Mouse (Mus musculus) cerebellum, adult 11-12 months (tissue): ENCODE results near the gene Abca7.

ENCODE experiments used
- DNase-seq: peaks from one replicate; pipeline ENCODE4 v3.0.0; 2022

Gene Abca7

DNA sequence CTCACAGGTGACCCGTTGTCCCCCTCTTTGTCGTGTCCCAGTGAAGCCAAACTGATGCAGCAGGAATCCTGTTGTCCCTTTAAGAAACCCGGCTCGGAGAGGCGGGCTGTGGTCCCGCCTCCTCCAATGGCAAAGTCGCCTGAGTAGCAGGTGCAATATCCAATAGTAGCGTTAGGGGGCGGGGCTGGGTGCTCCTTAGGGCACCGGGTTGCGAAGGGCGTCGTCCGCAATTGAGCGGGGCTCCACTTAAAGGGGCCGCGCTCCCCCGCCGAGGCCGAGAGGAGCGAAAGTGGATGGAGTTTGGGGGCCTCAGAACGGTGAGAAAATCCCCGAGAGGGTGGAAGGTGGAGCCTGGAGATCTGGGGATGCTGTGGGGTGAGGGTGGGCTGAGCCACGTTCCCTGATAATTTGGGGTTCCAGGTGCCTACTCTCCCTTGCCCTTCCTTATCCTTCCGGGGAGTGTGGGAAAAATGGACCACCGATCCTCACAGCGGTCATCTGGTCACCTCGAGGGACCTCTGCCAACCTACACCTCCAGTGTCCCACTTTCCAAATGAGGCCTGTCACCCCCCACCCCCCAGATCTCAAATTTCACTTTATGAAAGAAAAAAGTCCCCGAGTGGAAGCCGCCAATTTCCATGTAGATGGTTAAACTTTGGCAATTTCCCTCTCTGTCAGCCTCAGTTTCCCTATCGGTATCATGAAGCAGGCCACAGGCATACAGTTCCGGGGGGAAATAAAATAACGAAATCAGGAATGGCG, at the start of gene Abca7:
Gene Abca7 (plus strand): TSS at position 223 of the 762 bp plus-strand sequence.
- peak; percentile 94 for DNase-seq

DNA sequence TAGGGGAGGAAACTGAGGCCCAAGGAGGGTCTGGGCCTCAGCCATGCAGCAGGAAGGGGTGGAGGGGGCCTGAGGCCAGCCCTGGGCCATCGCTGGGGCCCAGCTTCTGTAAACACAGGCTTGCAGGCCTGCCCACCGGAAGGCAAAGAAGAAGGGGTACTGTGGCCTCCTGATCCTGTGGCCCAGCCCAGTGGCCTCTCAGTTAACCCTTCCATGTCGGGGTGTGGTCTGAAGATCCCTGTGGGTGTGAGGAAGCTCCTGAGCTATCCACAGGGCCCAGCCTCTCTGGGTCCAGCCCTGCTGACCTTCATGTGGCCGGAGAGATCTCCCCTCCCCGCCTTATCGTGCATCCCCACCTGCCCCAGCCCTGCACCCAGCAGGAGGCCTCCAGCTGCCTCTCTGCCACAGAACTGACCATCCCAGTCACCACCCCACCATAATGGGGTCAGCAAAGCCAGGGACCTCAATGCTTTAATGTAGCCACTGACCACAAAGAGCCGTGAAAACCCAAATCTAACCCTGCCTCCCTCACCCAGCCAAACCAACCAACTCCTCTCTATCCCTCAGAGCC, 49.5 kb upstream of the Abca7 start:
- no peak for DNase-seq

DNA sequence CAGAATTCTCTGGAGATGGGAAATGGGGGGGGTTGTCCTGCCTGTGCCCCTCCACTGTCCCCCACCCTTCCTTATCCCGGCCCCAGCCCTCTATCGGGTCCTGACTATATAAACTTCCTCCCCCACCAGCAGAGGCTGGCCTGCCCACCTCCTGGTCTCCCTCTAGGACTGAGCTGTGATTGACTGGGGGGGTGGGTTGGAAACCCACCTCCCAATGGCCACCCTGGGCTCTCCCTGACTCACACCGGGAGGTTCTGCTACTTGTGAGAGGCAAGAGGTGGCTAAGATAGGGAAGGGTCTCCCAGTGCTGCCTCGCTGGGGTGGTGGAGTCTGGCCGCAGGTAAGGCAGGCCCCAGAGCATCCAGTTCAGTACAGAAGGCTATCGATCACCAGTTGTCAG, 48.8 kb upstream of the Abca7 start:
- DNase-seq = no peak

DNA sequence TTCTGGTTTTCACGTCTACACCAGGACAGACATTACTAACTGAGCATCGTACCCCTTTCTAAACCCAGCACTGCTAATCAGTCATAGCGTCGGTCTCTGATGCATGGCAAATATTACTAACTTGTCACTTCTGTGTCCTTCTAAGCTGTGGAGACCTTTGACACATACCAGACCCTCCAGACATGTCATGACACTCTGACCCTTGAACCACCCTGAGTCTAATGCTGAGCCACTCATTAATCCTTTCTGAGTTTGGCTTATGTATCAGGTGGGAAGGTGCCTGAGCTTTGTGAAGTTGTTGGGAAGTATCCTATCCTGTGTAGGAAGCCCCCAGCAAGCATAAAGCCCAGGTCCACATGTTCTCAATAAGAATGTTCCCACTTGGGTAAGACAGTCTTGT, 46.4 kb upstream of the Abca7 start:
- no peak for DNase-seq

DNA sequence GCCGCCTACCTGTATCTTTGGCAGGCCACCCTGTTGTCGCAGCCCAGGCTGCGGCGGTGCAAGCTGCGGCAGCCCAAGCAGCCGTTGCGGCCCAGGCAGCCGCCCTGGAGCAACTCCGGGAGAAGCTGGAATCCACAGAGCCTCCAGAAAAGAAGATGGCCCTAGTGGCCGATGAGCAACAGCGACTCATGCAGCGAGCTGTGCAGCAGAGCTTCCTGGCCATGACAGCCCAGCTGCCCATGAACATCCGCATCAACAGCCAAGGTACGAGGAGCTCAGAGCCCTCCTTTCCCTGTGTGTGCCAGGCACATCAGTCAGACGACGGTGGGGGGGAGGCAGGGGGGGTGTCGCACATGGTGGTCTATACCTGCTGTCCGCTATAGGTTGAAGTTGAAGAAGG, 45.6 kb upstream of the Abca7 start:
- no peak for DNase-seq

DNA sequence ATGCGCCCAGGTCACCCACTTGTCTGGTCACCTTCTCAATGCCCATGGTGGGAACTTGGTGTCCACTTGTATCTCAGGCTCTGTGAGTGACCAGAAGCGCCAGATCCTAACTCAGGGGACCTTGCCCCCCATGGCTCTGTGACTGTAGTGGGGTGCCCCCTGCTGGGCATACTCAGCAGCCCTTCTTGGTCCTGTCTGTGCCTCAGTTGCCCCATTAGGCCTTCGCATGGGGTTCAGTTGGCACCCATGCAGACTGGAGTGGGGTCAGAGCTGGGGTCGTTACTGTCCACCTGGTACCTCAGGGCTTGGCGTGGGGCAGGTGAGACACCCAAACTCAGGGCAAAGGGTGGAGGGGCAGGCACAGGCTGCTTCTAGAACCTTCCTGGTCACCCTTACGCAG, 42.3 kb upstream of the Abca7 start:
- DNase-seq = peak; percentile 45

DNA sequence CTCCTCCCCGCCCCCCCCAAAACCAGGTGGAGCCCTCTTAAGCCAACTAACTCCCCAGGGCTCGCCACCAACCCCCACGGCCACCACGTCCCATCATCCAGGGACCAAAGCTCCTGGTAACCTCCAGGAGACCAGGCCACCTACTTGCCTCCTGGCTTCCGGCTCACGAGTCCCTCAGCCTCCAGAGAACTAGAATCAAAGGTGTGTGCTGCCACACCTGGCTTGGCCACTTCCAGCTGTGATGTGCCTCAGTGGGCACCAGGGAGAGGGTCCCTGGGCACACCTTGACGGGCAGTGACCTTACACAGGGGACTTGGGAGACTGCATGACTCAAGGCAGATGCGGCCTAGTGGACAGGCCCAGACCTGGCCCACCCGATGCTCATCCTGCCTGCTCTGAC, 40.6 kb upstream of the Abca7 start:
- DNase-seq = no peak

DNA sequence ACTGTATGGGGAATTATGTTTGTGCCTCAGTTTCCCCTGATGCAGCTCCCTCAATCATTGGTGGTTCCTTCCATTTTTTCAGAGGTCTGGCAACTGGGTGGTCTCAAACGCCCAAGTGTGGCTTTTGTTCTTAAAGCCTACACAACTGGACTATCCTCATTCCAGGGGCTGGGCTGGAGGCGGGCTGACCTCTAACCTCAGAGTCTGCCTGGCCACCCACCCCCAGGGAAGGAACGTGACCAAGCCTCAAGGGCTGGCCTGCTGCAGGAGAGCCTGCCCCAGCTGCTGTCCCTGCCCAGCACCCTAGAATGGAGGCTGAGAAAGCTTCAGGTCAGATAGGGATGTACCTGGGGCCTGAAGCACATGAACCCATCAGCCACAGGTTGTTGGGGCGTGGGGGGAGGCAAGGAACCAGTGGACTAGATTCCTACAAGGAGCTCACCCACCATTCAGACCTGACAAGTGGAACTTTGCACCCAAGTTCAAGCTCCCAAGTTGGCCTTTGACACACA, 39.6 kb upstream of the Abca7 start:
- no peak for DNase-seq

DNA sequence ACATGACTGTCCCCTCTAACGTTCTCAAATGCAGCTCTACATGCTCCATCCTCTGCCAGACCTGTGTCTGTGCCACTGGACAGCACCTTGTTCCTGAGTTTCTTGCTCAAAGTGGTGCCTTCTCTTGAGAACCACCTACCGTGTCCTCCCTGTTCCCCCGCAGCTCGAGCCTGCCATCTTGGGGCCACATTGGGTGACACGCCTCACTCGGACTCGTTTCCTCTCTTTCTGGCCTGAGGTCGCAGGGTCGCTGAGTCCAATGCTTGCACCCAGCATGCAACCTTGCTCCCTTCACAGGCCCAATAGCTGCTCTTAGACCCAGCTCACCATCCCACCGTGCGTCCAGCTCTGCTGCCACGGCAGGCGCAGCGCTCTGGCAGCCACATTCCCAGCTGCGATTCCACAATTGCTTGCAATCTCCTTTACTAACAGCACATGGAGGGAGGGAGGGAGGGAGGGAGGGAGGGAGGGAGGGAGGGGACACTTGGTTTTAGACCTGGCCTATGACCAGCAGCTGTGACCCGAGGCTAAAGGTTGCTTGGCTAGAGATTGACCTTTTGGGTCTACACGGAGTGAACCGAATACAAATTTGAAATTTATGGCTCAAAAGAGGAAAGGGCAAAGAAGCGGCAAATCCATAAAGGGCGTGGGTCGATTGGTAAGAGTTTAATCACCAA, 38.0 kb upstream of the Abca7 start:
- peak; percentile 78 for DNase-seq

DNA sequence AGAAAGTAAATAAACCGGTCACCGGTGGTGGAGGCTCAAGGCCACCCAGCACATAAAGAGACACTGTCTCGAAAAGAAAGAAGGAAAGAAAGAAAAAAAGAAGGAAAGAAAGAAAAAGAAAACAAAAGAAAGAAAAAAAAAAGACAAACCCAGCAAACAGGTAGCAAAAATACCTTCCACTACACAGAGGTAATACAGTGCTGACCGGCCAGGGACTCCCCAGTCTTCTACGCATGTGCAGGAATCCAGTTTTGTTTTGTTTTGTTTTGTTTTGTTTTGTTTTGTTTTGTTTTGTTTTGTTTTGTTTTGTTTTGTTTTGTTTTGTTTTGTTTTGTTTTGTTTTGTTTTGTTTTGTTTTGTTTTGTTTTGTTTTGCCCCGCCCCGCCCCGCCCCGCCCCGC, 36.9 kb upstream of the Abca7 start:
- DNase-seq = peak; percentile 59

DNA sequence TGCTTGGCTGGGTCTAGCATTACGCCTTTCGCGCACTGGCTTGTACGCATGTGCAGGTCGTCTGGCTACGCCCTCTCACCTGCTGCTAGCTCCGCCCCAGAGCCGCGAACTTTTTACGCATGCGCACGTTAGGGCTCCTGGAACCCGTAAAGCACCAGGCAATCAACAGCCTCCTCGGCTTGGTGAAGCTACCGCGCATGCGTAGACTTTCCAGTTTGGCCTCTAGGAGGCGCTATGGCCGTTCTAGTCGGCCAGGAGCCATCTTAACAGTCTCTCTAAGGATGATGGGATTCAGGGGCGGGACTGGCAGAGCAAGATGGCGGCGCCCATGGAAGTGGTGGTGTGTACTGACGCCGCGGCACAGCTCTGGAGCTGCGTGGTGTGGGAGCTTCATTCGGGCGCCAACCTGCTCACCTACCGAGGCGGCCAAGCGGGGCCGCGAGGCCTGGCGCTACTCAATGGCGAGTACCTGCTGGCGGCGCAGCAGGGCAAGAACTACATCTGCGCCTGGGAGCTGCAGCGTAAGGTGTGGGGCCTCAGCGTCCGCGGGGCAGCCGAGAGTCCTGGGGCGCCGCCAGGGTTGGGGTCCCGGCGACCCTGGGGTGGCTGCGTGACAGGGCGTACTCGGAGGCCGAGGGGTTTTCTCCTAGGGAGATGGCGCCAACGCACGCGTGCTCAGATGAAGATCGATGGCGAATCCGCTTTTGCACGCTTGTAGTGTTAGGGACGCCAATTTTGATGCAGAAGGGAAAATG, 36.3 kb upstream of the Abca7 start, which contains the start of gene Wdr18:
Gene Wdr18 (plus strand): TSS at position 306 of the 755 bp plus-strand sequence.
- DNase-seq = peak; percentile 100

DNA sequence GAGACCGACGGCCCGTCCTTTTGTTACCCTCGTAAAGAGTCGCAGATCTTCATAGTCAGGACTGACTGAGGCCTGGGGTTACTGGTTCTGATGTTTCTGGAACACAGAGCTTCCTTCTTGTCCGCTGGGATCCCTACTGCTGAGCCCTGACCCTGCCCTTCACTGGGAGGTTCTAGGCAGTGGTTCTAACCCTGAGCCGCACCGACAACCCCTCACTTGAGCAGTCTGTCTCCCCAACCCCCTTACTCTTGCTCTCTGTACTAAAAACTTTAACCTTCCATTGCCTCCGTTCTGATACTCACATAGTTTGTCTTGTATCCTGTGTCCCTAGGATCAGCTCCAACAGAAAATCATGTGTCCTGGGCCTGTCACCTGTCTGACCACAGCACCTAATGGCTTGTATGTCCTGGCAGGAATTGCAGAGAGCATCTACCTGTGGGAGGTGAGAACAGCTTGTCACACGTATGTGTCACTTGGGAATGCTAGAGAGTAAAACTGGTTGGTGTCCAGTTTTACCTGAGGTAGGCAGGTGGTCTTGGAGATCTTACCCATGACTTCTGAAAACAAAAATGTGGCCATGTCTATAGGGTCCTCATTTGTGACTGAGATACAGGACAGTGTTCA, 35.5 kb upstream of the Abca7 start:
- peak; percentile 44 for DNase-seq

DNA sequence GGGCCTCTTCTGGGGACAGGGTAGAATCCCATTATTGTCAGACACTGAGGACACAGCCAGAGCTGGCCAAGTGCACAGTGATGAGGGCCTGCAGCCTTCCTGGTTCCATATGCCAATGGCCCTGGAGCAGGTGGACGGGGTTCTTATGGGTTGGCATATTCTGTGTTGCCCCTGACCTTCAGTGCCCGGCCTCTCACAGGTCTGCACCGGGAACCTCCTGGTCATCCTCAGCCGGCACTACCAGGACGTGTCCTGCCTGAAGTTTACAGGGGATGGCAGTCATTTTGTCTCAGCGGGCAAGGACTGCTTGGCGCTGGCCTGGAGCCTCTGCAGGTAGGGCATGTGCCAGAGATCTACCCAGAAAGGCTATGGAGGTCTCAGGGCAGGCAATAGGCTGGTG, 31.6 kb upstream of the Abca7 start:
- DNase-seq = no peak

DNA sequence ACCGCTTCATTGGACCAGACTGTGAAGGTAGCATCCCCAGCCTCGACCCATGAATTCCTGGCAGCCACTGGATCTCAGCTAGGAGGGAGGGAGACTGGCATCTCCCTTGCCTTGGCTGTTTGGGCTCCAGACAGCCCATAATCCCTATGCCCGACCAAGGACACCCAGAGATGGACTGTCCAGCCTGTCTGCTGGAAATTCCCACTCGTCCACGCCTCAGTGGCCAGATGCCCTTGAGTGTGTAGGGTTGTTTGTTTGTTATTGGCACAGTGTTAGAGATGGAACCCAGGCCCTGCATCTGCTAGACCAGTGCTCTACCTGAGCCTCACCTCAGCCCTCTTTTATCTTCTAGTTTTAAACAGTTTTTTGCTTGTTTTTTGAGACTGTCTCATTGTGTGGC, 31.0 kb upstream of the Abca7 start:
- no peak for DNase-seq

DNA sequence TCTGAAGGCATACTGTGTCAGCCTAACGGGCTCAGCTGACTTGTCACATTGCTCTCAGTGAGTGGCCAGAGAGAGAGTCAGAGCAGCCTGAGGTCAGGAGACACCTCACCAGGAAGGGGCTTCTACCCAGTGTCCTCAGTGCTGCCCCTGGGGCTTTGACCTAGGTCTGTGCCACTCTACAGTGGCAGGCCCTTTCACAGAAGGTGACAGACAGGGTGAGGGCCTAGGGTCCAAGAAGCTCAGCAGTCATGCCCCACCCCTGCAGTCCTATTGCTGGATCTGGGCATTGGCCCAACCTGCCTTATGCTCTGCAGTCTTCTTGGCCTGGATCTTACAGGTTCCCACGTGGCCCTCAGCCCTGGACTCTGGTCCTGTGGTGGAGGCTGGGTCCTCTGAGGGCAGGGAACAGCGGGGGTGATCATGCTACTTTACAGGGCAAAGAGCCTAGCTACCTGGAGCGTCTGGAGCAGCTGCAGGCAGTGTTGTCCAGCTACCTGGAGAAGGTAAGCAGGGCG, 29.4 kb upstream of the Abca7 start:
- peak; percentile 77 for DNase-seq

DNA sequence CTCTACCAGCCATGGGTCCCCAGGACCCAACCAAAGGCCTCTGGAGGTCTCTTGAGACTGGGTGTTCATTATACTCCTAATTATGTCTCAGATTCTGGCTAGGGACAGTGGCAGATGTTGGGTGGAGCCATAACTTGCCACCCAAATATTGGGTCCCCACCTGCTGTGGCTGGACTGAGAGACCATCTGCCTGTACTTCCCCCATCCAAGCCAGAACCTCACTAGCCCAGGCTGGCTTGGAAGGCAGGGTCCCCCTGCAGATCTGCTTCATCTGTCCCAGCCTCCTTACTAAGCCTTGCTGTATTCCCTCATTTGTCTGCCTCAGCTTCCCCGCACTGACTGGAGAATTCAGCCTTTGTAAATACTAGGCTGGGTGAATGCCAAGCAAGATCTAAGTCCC, 28.1 kb upstream of the Abca7 start:
- no peak for DNase-seq

DNA sequence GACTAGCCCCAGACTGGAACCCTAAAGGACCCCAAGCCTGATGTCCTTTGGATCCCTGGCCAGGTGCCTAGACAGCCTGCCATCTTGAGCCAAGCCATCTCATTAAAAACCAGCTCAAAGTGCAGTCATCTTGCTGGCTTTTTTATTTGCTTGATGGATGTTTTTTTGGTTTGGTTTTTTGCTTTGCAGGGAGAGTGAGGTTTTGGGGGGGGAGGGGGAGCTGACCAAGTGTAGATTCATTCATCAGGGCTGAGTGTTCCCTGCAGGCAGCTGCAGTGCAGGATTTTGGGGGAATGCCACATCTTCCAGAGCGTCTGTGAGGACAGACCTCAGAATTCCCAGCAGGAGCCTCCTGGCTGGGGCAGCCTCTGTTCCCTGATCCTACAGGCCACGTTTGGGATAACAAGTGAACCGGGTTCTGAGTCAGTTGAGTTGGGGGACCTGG, 27.1 kb upstream of the Abca7 start:
- DNase-seq = no peak

DNA sequence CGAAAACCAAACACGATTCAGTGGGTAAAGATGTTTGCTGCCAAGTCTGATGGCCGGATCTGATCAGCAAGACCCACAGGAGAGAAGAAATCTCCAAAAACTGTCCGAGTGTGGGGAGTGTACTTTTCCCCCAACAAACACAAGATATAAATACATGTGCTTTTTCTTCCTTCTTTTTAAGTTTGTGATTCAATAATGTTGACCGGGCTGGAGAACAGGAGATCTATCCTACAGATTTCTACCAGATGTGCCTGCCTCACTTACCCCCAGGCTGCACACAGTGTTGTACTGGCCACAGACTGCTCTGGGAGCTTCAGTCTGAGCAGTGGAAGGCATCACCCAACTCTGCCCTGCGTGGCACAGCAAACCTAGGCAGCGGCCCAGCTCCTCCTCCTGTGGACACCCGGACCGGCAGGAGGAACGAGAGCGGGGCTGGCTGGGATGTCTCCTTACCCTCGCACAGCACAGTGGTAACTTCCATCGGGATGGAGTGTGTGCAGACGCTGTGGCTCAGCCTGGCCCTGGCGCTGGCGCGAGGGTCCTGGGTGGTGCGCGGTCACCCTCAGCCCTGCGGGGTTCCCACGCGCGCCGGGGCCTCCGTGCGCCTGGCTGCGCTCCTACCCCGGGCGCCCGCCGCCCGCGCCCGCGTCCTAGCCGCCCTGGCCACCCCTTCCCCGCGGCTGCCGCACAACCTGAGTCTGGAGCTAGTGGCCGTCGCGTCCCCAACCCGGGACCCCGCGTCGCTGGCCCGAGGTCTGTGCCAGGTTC, 25.7 kb upstream of the Abca7 start, which contains the start of gene Grin3b:
Gene Grin3b (plus strand): TSS at position 301 of the 768 bp plus-strand sequence.
- DNase-seq = no peak

DNA sequence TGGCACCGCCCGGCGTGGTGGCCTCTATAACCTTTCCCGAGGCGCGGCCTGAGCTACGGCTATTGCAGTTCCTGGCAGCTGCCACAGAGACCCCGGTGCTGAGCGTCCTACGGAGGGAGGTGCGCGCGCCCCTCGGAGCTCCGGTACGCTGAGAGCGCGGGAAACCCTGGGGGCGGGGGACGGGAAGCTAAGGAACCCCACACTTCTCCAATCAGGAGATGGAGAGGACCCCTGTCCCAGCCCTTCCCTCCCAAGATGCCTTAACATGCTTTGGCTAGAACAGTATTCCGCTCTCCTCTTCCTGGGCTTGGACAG, 25.2 kb upstream of the Abca7 start:
- no peak for DNase-seq

DNA sequence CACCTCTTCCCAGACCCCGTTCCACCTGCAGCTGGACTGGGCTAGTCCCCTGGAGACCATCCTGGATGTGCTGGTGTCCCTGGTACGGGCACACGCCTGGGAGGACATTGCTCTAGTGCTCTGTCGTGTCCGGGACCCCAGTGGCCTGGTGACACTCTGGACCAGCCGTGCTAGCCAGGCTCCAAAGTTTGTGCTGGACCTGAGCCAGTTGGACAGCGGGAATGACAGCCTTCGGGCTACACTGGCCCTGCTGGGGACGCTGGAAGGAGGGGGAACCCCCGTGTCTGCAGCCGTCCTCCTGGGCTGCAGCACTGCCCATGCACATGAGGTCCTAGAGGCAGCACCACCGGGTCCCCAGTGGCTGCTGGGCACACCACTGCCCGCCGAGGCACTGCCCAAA, 23.5 kb upstream of the Abca7 start:
- no peak for DNase-seq

DNA sequence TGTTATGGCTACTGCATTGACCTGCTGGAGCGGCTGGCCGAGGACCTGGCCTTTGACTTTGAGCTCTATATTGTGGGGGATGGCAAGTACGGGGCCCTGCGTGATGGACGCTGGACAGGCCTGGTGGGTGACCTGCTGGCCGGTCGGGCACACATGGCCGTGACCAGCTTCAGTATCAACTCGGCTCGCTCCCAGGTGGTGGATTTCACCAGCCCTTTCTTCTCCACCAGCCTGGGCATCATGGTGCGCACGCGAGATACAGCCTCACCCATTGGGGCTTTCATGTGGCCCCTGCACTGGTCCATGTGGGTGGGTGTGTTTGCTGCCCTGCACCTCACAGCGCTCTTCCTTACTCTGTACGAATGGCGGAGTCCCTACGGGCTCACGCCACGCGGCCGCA, 22.2 kb upstream of the Abca7 start:
- no peak for DNase-seq

DNA sequence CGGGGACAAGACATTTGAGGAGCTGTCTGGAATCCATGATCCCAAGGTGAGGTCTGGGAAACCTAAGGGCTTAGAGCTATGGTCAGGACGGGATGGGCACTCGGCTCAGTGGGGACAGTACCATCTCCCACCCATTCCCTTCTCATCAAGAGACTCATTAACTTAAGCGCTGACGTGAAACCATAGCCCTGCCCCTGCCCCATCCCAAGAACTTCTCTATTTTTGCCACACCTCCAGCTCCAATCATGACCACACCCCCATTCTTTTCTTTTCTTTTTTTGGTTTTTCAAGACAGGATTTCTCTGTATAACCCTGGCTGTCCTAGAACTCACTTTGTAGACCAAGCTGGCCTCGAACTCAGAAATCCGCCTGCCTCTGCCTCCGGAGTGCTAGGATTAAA, 21.6 kb upstream of the Abca7 start:
- no peak for DNase-seq
